Mouse (Mus musculus) intestine, embryonic 16.5 days (tissue): ENCODE results near the gene Alk. TPM values are rescaled to one million over a fixed set of nuclear protein-coding genes. Genes with fewer than 3 reads are reported as not detected.

Experiments used
- ATAC-seq: fragments of 200-750 bp; cut with Nextera tagmentation; 2 replicates; pipeline ENCODE4 v1.8.0; 2017; ENCODE audit warnings: moderate TSS enrichment, moderate library complexity
- H3K27ac ChIP-seq: fragments of 300-500 bp; sonication (generic); 2 replicates; pipeline ENCODE4 v1.5.1; 2014; ENCODE audit warnings: mild to moderate bottlenecking, low read length
- H3K27me3 ChIP-seq: fragments of 300-500 bp; sonication (generic); replicated peaks from 2 replicates; pipeline ENCODE4 v1.6.1; 2014; ENCODE audit warnings: low read length, control low read depth, mixed read lengths; ENCODE audit not compliant: control insufficient read depth, insufficient read depth
- H3K36me3 ChIP-seq: fragments of 300-500 bp; sonication (generic); 2 replicates; pipeline ENCODE4 v1.6.1; 2014; ENCODE audit warnings: low read length, control low read depth; ENCODE audit not compliant: control insufficient read depth, insufficient read depth
- H3K4me1 ChIP-seq: fragments of 300-500 bp; sonication (generic); 2 replicates; pipeline ENCODE4 v1.6.1; 2014; ENCODE audit warnings: low read length, control low read depth, mixed read lengths; ENCODE audit not compliant: control insufficient read depth, insufficient read depth
- H3K4me2 ChIP-seq: fragments of 300-500 bp; sonication (generic); 2 replicates; pipeline ENCODE4 v1.6.1; 2014; ENCODE audit warnings: low read depth, low read length, control low read depth
- H3K4me3 ChIP-seq: fragments of 300-500 bp; sonication (generic); 2 replicates; pipeline ENCODE4 v1.5.1; 2014; ENCODE audit warnings: mild to moderate bottlenecking, low read length
- H3K9ac ChIP-seq: fragments of 300-500 bp; sonication (generic); 2 replicates; pipeline ENCODE4 v1.6.1; 2014; ENCODE audit warnings: low read depth, low read length
- H3K9me3 ChIP-seq: fragments of 300-500 bp; sonication (generic); 2 replicates; pipeline ENCODE4 v1.6.1; 2016; ENCODE audit warnings: low read length, control low read depth; ENCODE audit not compliant: control insufficient read depth
- WGBS: fragments of 180-500 bp; shearing (Covaris S2); extraction: QIAGEN DNeasy Blood & Tissue Kit; methylation state at CpG from one replicate; pipeline ENCODE4 v1.1.7; 2014; 5-methylcytosine and 5-hydroxymethylcytosine counted together
- polyA plus RNA-seq: library from polyadenylated mRNA; unstranded; fragments of >200 nt; fragmentation: Nextera tagmentation; extraction: Ambion mirVana; gene quantifications from 2 replicates; pipeline ENCODE4 v1.2.1, GENCODE M21; 2015

Alk gene
- polyA plus RNA-seq, 1 experiment from 2014 or later, result 0.75 TPM

GRCm38 (mm10) chr17:72194976-72195650 is 409.3 kb downstream of the Alk start:
- no peaks in the 10 kb centered on the region for H3K36me3 ChIP-seq
- H3K9me3 ChIP-seq, result no peaks in the 10 kb centered on the region
- H3K4me3 ChIP-seq, result no peak overlapping the region
- no peaks in the 10 kb centered on the region for H3K27me3 ChIP-seq
- no peak for ATAC-seq
- H3K4me1 ChIP-seq, result no peaks in the 10 kb centered on the region
- no peak overlapping the region for H3K27ac ChIP-seq
- 30% methylated on average over 12 of the region's 12 CpGs for WGBS
- H3K4me2 ChIP-seq, result no peak overlapping the region
- H3K9ac ChIP-seq, result no peak overlapping the region

DNA sequence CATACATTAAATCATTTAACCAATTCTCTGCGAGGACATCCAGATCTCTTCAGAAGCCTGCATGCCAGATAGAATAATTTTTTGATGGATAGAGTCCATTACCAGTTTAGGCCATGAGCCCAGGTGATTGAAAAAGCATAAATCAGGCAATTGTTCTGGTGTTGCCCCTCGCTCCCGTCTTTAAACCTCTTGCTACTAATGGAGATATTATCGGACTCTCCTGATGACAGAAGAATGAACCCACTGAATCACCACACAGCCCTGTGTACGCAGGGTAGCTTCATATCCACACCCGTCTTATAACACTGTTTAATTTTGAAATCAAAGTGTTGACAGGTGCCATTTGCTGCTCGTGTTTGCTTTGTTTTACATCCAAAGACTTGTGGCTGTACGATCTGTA is 413.9 kb downstream of the Alk start:
- Histone ChIP-seq H3K9ac (no peak overlapping the region), H3K27me3 (no peaks in the 10 kb centered on the region), H3K9me3 (no peaks in the 10 kb centered on the region), H3K4me3 (no peak overlapping the region), H3K27ac (no peak overlapping the region), H3K36me3 (no peaks in the 10 kb centered on the region), H3K4me1 (no peaks in the 10 kb centered on the region), H3K4me2 (no peak overlapping the region)
- no peak for ATAC-seq
- 79% methylated on average over 8 of the region's 8 CpGs for WGBS

DNA sequence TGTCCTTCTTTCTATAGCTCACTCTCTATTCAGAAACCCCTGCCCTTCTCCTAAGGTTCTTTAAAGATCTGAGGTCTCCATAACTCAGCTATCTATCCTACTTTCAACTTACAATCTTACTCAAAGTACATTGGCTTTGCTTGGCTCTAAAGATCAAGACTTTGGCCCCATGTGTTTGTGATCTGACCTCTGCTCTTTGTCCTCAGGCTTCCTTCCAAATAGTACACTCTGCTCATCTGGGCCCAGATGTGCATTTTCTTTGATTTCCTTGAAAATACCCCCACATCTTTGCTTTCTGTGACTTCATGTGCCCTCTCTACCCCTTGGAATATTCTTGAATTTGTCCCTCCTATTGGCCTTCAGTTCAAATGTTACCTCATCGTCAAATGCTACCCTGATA is 417.4 kb downstream of the Alk start:
- no peak for ATAC-seq
- Histone ChIP-seq H3K36me3 (no peaks in the 10 kb centered on the region), H3K4me2 (no peak overlapping the region), H3K4me1 (no peaks in the 10 kb centered on the region), H3K27ac (no peak overlapping the region), H3K4me3 (no peak overlapping the region), H3K9me3 (no peaks in the 10 kb centered on the region), H3K9ac (no peak overlapping the region), H3K27me3 (no peaks in the 10 kb centered on the region)
- 79% methylated on average over 1 of the region's 1 CpGs for WGBS

- no peak for ATAC-seq
- Histone ChIP-seq H3K9me3 (no peaks in the 10 kb centered on the region), H3K4me1 (no peaks in the 10 kb centered on the region), H3K4me2 (no peak overlapping the region), H3K4me3 (no peak overlapping the region), H3K9ac (no peak overlapping the region), H3K27ac (no peak overlapping the region), H3K36me3 (no peaks in the 10 kb centered on the region), H3K27me3 (no peaks in the 10 kb centered on the region)
- WGBS, result 56% methylated on average over 2 of the region's 2 CpGs
Measured at GRCm38 (mm10) chr17:72182414-72182813, 422.0 kb downstream of the Alk start.

DNA sequence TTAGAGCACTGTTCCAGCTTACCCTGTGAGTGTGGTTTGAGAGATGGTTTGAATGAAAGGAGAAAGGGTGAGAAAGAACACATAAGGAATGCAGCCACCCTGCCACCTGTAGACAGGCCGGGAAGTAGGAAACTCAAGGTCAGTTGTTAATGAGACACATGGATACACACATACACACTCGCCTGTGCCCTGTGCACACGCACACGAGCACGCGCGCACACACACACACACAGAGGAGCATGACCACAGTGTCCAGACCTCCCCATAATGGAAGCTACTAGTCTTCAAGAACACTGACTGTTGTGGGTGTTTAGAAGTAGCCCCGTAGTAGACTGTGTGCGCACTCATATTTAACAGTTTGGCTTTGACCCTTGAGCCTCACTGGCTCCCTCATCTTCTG is 424.2 kb downstream of the Alk start:
- no peak for ATAC-seq
- H3K4me3 ChIP-seq, result no peak overlapping the region
- WGBS, result 95% methylated on average over 9 of the region's 9 CpGs
- H3K27ac ChIP-seq, result no peak overlapping the region
- H3K27me3 ChIP-seq, result no peaks in the 10 kb centered on the region
- H3K36me3 ChIP-seq, result no peaks in the 10 kb centered on the region
- H3K4me2 ChIP-seq, result no peak overlapping the region
- H3K4me1 ChIP-seq, result no peaks in the 10 kb centered on the region
- no peak overlapping the region for H3K9ac ChIP-seq
- no peaks in the 10 kb centered on the region for H3K9me3 ChIP-seq

GRCm38 (mm10) chr17:72179722-72180140 is 424.7 kb downstream of the Alk start:
- Histone ChIP-seq H3K4me1 (no peaks in the 10 kb centered on the region), H3K9ac (no peak overlapping the region), H3K9me3 (no peaks in the 10 kb centered on the region), H3K27me3 (no peaks in the 10 kb centered on the region), H3K4me2 (no peak overlapping the region), H3K4me3 (no peak overlapping the region), H3K27ac (no peak overlapping the region), H3K36me3 (no peaks in the 10 kb centered on the region)
- 85% methylated on average over 14 of the region's 14 CpGs for WGBS
- ATAC-seq, result no peak

GRCm38 (mm10) chr17:72173778-72174177 is 430.6 kb downstream of the Alk start:
- ATAC-seq, result no peak
- no peak overlapping the region for H3K9ac ChIP-seq
- H3K27me3 ChIP-seq, result no peaks in the 10 kb centered on the region
- no peak overlapping the region for H3K4me3 ChIP-seq
- H3K4me1 ChIP-seq, result no peaks in the 10 kb centered on the region
- WGBS, result 65% methylated on average over 3 of the region's 3 CpGs
- H3K9me3 ChIP-seq, result no peaks in the 10 kb centered on the region
- H3K36me3 ChIP-seq, result no peaks in the 10 kb centered on the region
- no peak overlapping the region for H3K4me2 ChIP-seq
- no peak overlapping the region for H3K27ac ChIP-seq

DNA sequence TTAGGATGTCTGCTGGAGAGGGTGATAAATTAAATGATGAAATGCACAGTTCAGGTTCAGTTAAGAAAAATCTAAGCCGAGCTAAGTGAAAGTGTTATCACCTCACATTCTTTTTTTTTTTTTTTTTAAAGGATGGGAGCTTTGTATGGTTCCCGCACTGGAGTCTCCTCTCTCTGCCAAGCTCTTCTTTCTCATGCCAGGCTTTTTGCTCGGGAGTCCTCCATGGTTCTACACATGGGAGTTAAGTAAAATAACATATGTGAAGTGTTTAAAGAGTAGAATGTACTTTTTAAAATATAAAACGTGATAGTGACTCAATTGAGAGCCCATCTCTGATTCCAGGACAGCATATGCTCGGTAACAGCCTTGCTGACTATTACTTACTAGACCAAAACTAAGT is 436.3 kb downstream of the Alk start:
- no peak for ATAC-seq
- no peaks in the 10 kb centered on the region for H3K4me1 ChIP-seq
- H3K4me2 ChIP-seq, result no peak overlapping the region

DNA sequence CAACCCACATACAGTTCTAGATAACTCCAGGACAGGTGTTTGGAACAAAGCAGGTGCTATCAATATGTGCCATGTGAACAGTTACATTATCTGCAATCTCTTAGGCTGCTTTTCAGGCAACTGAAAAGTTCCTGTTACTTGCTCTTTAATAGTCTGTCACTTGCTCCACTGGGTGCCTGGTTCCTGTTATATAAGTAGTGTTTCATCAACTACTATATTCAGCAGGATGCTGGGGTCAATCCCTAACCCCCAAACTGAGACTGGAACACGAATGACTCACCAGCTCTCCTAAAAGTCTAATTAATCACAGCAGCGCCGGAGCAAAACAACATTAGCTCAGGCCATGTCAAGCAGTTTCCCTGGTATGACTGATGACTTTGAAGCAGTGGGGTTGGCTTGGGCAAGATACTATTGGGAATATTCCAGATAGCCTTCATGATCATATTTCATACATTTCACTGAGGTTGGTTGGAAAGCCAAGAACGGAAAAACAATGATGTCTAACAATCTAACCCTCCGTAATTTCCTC is 445.5 kb downstream of the Alk start:
- Histone ChIP-seq H3K9ac (no peak overlapping the region), H3K9me3 (no peaks in the 10 kb centered on the region), H3K36me3 (no peaks in the 10 kb centered on the region), H3K4me1 (no peaks in the 10 kb centered on the region), H3K27ac (no peak overlapping the region), H3K4me3 (no peak overlapping the region), H3K27me3 (no peaks in the 10 kb centered on the region), H3K4me2 (no peak overlapping the region)
- WGBS, result 50% methylated on average over 5 of the region's 5 CpGs
- no peak for ATAC-seq

More for the DNA sequence above, 436.3 kb downstream of the Alk start:
- Histone ChIP-seq H3K36me3 (no peaks in the 10 kb centered on the region), H3K9ac (no peak overlapping the region), H3K27ac (no peak overlapping the region), H3K4me3 (no peak overlapping the region), H3K9me3 (no peaks in the 10 kb centered on the region), H3K27me3 (no peaks in the 10 kb centered on the region)
- WGBS, result 78% methylated on average over 5 of the region's 5 CpGs
